Mouse (Mus musculus) hindbrain, embryonic 11.5 days (tissue): Measurements from ENCODE around the gene Fam193a. TPM values are rescaled to one million over a fixed set of nuclear protein-coding genes. Genes with fewer than 3 reads are reported as not detected.

ENCODE experiments used
- ATAC-seq: fragments of 200-750 bp; cut with Nextera tagmentation; 2 replicates; pipeline ENCODE4 v1.8.0; 2017; ENCODE audit warnings: mild to moderate bottlenecking, moderate TSS enrichment, moderate library complexity; ENCODE audit not compliant: low FRiP score
- DNase-seq: peaks from one replicate; pipeline ENCODE4 v3.0.0-alpha.2; 2015; ENCODE audit warnings: low spot score
- H3K27ac ChIP-seq: fragments of 300-500 bp; sonication (generic); 2 replicates; pipeline ENCODE4 v1.5.1; 2014; ENCODE audit warnings: mild to moderate bottlenecking, low read depth, low read length
- H3K27me3 ChIP-seq: fragments of 300-500 bp; sonication (generic); 2 replicates; pipeline ENCODE4 v1.6.1; 2014; ENCODE audit warnings: mild to moderate bottlenecking, low read length, moderate library complexity, mixed read lengths; ENCODE audit not compliant: control insufficient read depth, insufficient read depth
- H3K36me3 ChIP-seq: fragments of 300-500 bp; sonication (generic); 2 replicates; pipeline ENCODE4 v1.6.1; 2014; ENCODE audit warnings: mild to moderate bottlenecking, low read length, moderate library complexity, mixed read lengths; ENCODE audit not compliant: control insufficient read depth, insufficient read depth
- H3K4me1 ChIP-seq: fragments of 300-500 bp; sonication (generic); replicated peaks from 2 replicates; pipeline ENCODE4 v1.6.1; 2014; ENCODE audit warnings: low read length, mixed read lengths; ENCODE audit not compliant: control insufficient read depth, insufficient read depth
- H3K4me2 ChIP-seq: fragments of 300-500 bp; sonication (generic); replicated peaks from 2 replicates; pipeline ENCODE4 v1.6.1; 2014; ENCODE audit warnings: mild to moderate bottlenecking, low read depth, low read length
- H3K4me3 ChIP-seq: fragments of 300-500 bp; sonication (generic); 2 replicates; pipeline ENCODE4 v1.5.1; 2014; ENCODE audit warnings: low read depth, low read length
- H3K9ac ChIP-seq: fragments of 300-500 bp; sonication (generic); 2 replicates; pipeline ENCODE4 v1.6.1; 2014; ENCODE audit warnings: low read depth, low read length
- H3K9me3 ChIP-seq: fragments of 300-500 bp; sonication (generic); 2 replicates; pipeline ENCODE4 v1.6.1; 2016; ENCODE audit warnings: low read length; ENCODE audit not compliant: control insufficient read depth
- WGBS: fragments of 180-500 bp; shearing (Covaris S2); extraction: QIAGEN DNeasy Blood & Tissue Kit; methylation state at CpG from one replicate; pipeline ENCODE4 v1.1.7; 2014; 5-methylcytosine and 5-hydroxymethylcytosine counted together
- polyA plus RNA-seq: library from polyadenylated mRNA; unstranded; fragments of >200 nt; fragmentation: Nextera tagmentation; extraction: Ambion mirVana; gene quantifications from 2 replicates; pipeline ENCODE4 v1.2.1, GENCODE M21; 2014

The Fam193a gene
- polyA plus RNA-seq, 1 experiment from 2014 or later, result 21.5 TPM

GRCm38 (mm10) chr5:34370840-34371239 lies 1.1 kb downstream of the Fam193a start:
- 32% methylated on average over 8 of the region's 8 CpGs for WGBS
- no peaks in the 10 kb centered on the region for H3K9me3 ChIP-seq
- peak overlapping the region; percentile 93 for H3K4me3 ChIP-seq
- no peak for ATAC-seq
- H3K27me3 ChIP-seq, result no peaks in the 10 kb centered on the region
- no peaks in the 10 kb centered on the region for H3K36me3 ChIP-seq
- no peaks in the 10 kb centered on the region for H3K4me1 ChIP-seq
- H3K27ac ChIP-seq, result no peak overlapping the region
- peak overlapping the region; percentile 72 for H3K4me2 ChIP-seq
- no peak for DNase-seq
- peak overlapping the region; percentile 92 for H3K9ac ChIP-seq

- ATAC-seq (no peak), DNase-seq (no peak)
- H3K27ac ChIP-seq, result no peak overlapping the region
- no peak overlapping the region for H3K4me2 ChIP-seq
- H3K27me3 ChIP-seq, result no peaks in the 10 kb centered on the region
- H3K9me3 ChIP-seq, result no peaks in the 10 kb centered on the region
- no peak overlapping the region for H3K4me3 ChIP-seq
- no peak overlapping the region for H3K9ac ChIP-seq
- H3K4me1 ChIP-seq, result no peaks in the 10 kb centered on the region
- no peaks in the 10 kb centered on the region for H3K36me3 ChIP-seq
These were observed 2.4 kb downstream of the Fam193a start for GRCm38 (mm10) chr5:34372141-34372540.

- ATAC-seq (no peak), DNase-seq (no peak)
- H3K27me3 ChIP-seq, result no peaks in the 10 kb centered on the region
- no peak overlapping the region for H3K9ac ChIP-seq
- no peak overlapping the region for H3K27ac ChIP-seq
- no peaks in the 10 kb centered on the region for H3K9me3 ChIP-seq
- H3K4me3 ChIP-seq, result no peak overlapping the region
- H3K36me3 ChIP-seq, result no peaks in the 10 kb centered on the region
- no peak overlapping the region for H3K4me2 ChIP-seq
- no peaks in the 10 kb centered on the region for H3K4me1 ChIP-seq
These were observed 2.8 kb downstream of the Fam193a start for GRCm38 (mm10) chr5:34372541-34372940.

- H3K27me3 ChIP-seq, result no peaks in the 10 kb centered on the region
- ATAC-seq, result no peak
- H3K9ac ChIP-seq, result no peak overlapping the region
- H3K27ac ChIP-seq, result no peak overlapping the region
- H3K9me3 ChIP-seq, result no peaks in the 10 kb centered on the region
- no peak overlapping the region for H3K4me3 ChIP-seq
- no peaks in the 10 kb centered on the region for H3K36me3 ChIP-seq
- H3K4me1 ChIP-seq, result no peaks in the 10 kb centered on the region
- H3K4me2 ChIP-seq, result no peak overlapping the region
- no peak for DNase-seq
These were observed 9.1 kb downstream of the Fam193a start for GRCm38 (mm10) chr5:34378787-34379186.

GRCm38 (mm10) chr5:34381700-34382099 lies 12.0 kb downstream of the Fam193a start:
- Histone ChIP-seq H3K4me1 (no peaks in the 10 kb centered on the region), H3K9me3 (peaks cover 4% of the 10 kb centered on the region), H3K4me3 (no peak overlapping the region)

GRCm38 (mm10) chr5:34385616-34386015 lies 15.9 kb downstream of the Fam193a start:
- H3K4me2 ChIP-seq, result no peak overlapping the region
- H3K4me3 ChIP-seq, result no peak overlapping the region
- WGBS, result 98% methylated on average over 5 of the region's 5 CpGs
- H3K9ac ChIP-seq, result no peak overlapping the region
- ATAC-seq (no peak), DNase-seq (no peak)
- peaks cover 4% of the 10 kb centered on the region for H3K9me3 ChIP-seq
- 0 out of 2 replicates have a peak, but pooled peaks cover 2% of the 10 kb centered on the region for H3K36me3 ChIP-seq
- H3K27ac ChIP-seq, result no peak overlapping the region
- H3K4me1 ChIP-seq, result no peaks in the 10 kb centered on the region
- H3K27me3 ChIP-seq, result no peaks in the 10 kb centered on the region

More at GRCm38 (mm10) chr5:34381700-34382099, 12.0 kb downstream of the Fam193a start:
- WGBS, result 96% methylated on average over 2 of the region's 2 CpGs
- H3K27ac ChIP-seq, result no peak overlapping the region
- H3K9ac ChIP-seq, result no peak overlapping the region
- no peak for DNase-seq
- no peaks in the 10 kb centered on the region for H3K27me3 ChIP-seq
- ATAC-seq, result no peak
- 0 out of 2 replicates have a peak, but pooled peaks cover 2% of the 10 kb centered on the region for H3K36me3 ChIP-seq
- H3K4me2 ChIP-seq, result no peak overlapping the region

GRCm38 (mm10) chr5:34386744-34387143 lies 17.0 kb downstream of the Fam193a start:
- Histone ChIP-seq H3K4me3 (no peak overlapping the region), H3K9ac (no peak overlapping the region), H3K27ac (no peak overlapping the region), H3K9me3 (peaks cover 4% of the 10 kb centered on the region), H3K27me3 (no peaks in the 10 kb centered on the region), H3K4me2 (no peak overlapping the region), H3K4me1 (no peaks in the 10 kb centered on the region), H3K36me3 (0 out of 2 replicates have a peak, but pooled peaks cover 2% of the 10 kb centered on the region)
- DNase-seq, result no peak
- ATAC-seq, result no peak
- 98% methylated on average over 2 of the region's 2 CpGs for WGBS

- Histone ChIP-seq H3K9ac (no peak overlapping the region), H3K27me3 (no peaks in the 10 kb centered on the region), H3K4me1 (no peaks in the 10 kb centered on the region), H3K9me3 (no peaks in the 10 kb centered on the region), H3K27ac (no peak overlapping the region), H3K36me3 (no peaks in the 10 kb centered on the region), H3K4me3 (no peak overlapping the region), H3K4me2 (no peak overlapping the region)
- WGBS, result 97% methylated on average over 8 of the region's 8 CpGs
- no peak for ATAC-seq
- no peak for DNase-seq
These were observed 23.5 kb downstream of the Fam193a start for GRCm38 (mm10) chr5:34393251-34393650.

- 91% methylated on average over 1 of the region's 1 CpGs for WGBS
- DNase-seq, result no peak
- Histone ChIP-seq H3K4me3 (no peak overlapping the region), H3K9me3 (no peaks in the 10 kb centered on the region), H3K36me3 (no peaks in the 10 kb centered on the region), H3K9ac (no peak overlapping the region), H3K27ac (no peak overlapping the region), H3K27me3 (no peaks in the 10 kb centered on the region), H3K4me1 (no peaks in the 10 kb centered on the region), H3K4me2 (no peak overlapping the region)
- ATAC-seq, result no peak
These were observed 25.6 kb downstream of the Fam193a start for GRCm38 (mm10) chr5:34395347-34395746.
